ENCODE assay signal across 10 mouse cellular contexts in genomic region chr11:94470391-94470790, GRCm38 (mm10). TPM values are rescaled to one million over a fixed set of nuclear protein-coding genes. Genes with fewer than 3 reads are reported as not detected.
DNase-seq lines count a peak whose midpoint lies in the region; ATAC-seq and TF ChIP-seq lines count a peak whose summit lies in the region.
"Had no signal": no experiment of that assay in that cellular context is flagged by ENCODE, and none has a peak within 500 bp of the region (broad histone marks: within the 10 kb centered on the region; RNA-seq: fewer than 3 reads in every experiment).

No protein-coding gene starts in this region.

- H3K4me1 ChIP-seq in embryonic facial prominence, embryonic 10.5 days, result peaks cover 98% of the 10 kb centered on the region
- peaks cover 93% of the 10 kb centered on the region for H3K4me1 ChIP-seq in hindbrain, embryonic 13.5 days (replicated peaks)
- peaks cover 71% of the 10 kb centered on the region for H3K4me1 ChIP-seq in midbrain, embryonic 15.5 days

- H3K4me2 ChIP-seq in hindbrain, embryonic 13.5 days, result peak overlapping the region; percentile 94
- peak overlapping the region; percentile 85 for H3K4me2 ChIP-seq in midbrain, embryonic 15.5 days

- WGBS in embryonic facial prominence, embryonic 10.5 days, result 21% methylated on average over 7 of the region's 7 CpGs
- 20% methylated on average over 7 of the region's 7 CpGs for WGBS in hindbrain, embryonic 13.5 days
- 23% methylated on average over 7 of the region's 7 CpGs for WGBS in midbrain, embryonic 15.5 days

- peaks cover 55% of the 10 kb centered on the region for H3K27me3 ChIP-seq in embryonic facial prominence, embryonic 10.5 days (replicated peaks; ENCODE audit: low read depth, poor library complexity, severe bottlenecking)
- H3K27me3 ChIP-seq in hindbrain, embryonic 13.5 days, result peaks cover 7% of the 10 kb centered on the region; the same call in 1 of the 2 replicates
- 0 out of 2 replicates have a peak, but pooled peaks cover 6% of the 10 kb centered on the region for H3K27me3 ChIP-seq in midbrain, embryonic 15.5 days (replicated peaks)
- H3K27me3 ChIP-seq: Patski had no signal

- peak overlapping the region; percentile 98; the same call in 1 of the 2 replicates for H3K9ac ChIP-seq in hindbrain, embryonic 13.5 days
- no peak overlapping the region for H3K9ac ChIP-seq in midbrain, embryonic 15.5 days
- H3K9ac ChIP-seq: liver, embryonic 14.5 days had no signal

- peak; percentile 56 for DNase-seq in brain, embryonic 14.5 days (ENCODE audit: low read depth)
- peak; percentile 88 for DNase-seq in embryonic facial prominence, embryonic 10.5 days (ENCODE audit: low spot score)
- no peak for DNase-seq in frontal cortex, postnatal 14 days (ENCODE audit: low spot score in 2 of 2)
- DNase-seq in urinary bladder, postnatal 10 days (ENCODE audit: low spot score), result no peak
- no peak for DNase-seq in cerebellum, postnatal 25 days
- DNase-seq: kidney, adult 2 months had no signal

- TF ChIP-seq CTCF in brain, embryonic 14.5 days (IDR thresholded peaks at IDR 0.05; ENCODE audit: borderline replicate concordance, extremely low read depth, insufficient read depth, insufficient read length), result no peak

- H3K27ac ChIP-seq in embryonic facial prominence, embryonic 10.5 days (replicated peaks), result peak overlapping the region; percentile 91
- peak overlapping the region; percentile 97 for H3K27ac ChIP-seq in hindbrain, embryonic 13.5 days
- peak overlapping the region; percentile 95 for H3K27ac ChIP-seq in midbrain, embryonic 15.5 days
- H3K27ac ChIP-seq: liver, embryonic 14.5 days had no signal

- peak overlapping the region; percentile 82 for H3K4me3 ChIP-seq in embryonic facial prominence, embryonic 10.5 days
- peak overlapping the region; percentile 93; the same call in 1 of the 2 replicates for H3K4me3 ChIP-seq in hindbrain, embryonic 13.5 days
- peak overlapping the region; percentile 71 for H3K4me3 ChIP-seq in midbrain, embryonic 15.5 days

- no peak for TF ChIP-seq POLR2A in brain, embryonic 14.5 days (IDR thresholded peaks at IDR 0.05; ENCODE audit: borderline replicate concordance, extremely low read depth, insufficient read depth, insufficient read length, poor library complexity, severe bottlenecking)

- ATAC-seq in hindbrain, embryonic 13.5 days (ENCODE audit: low FRiP score), result no peak
- ATAC-seq in midbrain, embryonic 15.5 days (replicated peaks), result no peak
- ATAC-seq: Patski had no signal

- H3K36me3 ChIP-seq in embryonic facial prominence, embryonic 10.5 days (replicated peaks), result peaks cover 5% of the 10 kb centered on the region; the same call in 1 of the 2 replicates
- no peaks in the 10 kb centered on the region for H3K36me3 ChIP-seq in hindbrain, embryonic 13.5 days
- H3K36me3 ChIP-seq in midbrain, embryonic 15.5 days (replicated peaks), result no peaks in the 10 kb centered on the region

- H3K9me3 ChIP-seq in embryonic facial prominence, embryonic 10.5 days, result no peaks in the 10 kb centered on the region
- no peaks in the 10 kb centered on the region for H3K9me3 ChIP-seq in hindbrain, embryonic 13.5 days
- no peaks in the 10 kb centered on the region for H3K9me3 ChIP-seq in midbrain, embryonic 15.5 days

RNA-seq across cellular contexts. Expression of gene Cacna1g, which starts 3.6 kb away (rescaled TPM):
- polyA plus RNA-seq in brain, embryonic 14.5 days (2012; rRNA removed), result 208 and 232 TPM in 2 replicates
- 6.5 and 13.5 TPM in 2 replicates for polyA plus RNA-seq in embryonic facial prominence, embryonic 10.5 days (2016; fragmentation: Nextera tagmentation; extraction: Ambion mirVana)
- polyA plus RNA-seq in hindbrain, embryonic 13.5 days (2015; fragmentation: Nextera tagmentation; extraction: Ambion mirVana), result 13.6 and 14.2 TPM in 2 replicates
- 17.7 and 20.7 TPM in 2 replicates for polyA plus RNA-seq in midbrain, embryonic 15.5 days (2015; fragmentation: Nextera tagmentation; extraction: Ambion mirVana)

RNA-seq across cellular contexts. Expression of gene Spata20, which starts 15.6 kb away (rescaled TPM):
- polyA plus RNA-seq in brain, embryonic 14.5 days (2012; rRNA removed), result 0.45 and 0.66 TPM in 2 replicates
- not detected in 2 replicates for polyA plus RNA-seq in embryonic facial prominence, embryonic 10.5 days (2016; fragmentation: Nextera tagmentation; extraction: Ambion mirVana)
- 0.17 and 0.56 TPM in 2 replicates for polyA plus RNA-seq in hindbrain, embryonic 13.5 days (2015; fragmentation: Nextera tagmentation; extraction: Ambion mirVana)
- polyA plus RNA-seq in midbrain, embryonic 15.5 days (2015; fragmentation: Nextera tagmentation; extraction: Ambion mirVana), result 0.48 and 0.69 TPM in 2 replicates
- polyA plus RNA-seq: liver, embryonic 14.5 days had no signal

RNA-seq across cellular contexts. Expression of gene Epn3, which starts 29.4 kb away (rescaled TPM):
- 0.50 and 1.5 TPM in 2 replicates for polyA plus RNA-seq in brain, embryonic 14.5 days (2012; rRNA removed)
- polyA plus RNA-seq in embryonic facial prominence, embryonic 10.5 days (2016; fragmentation: Nextera tagmentation; extraction: Ambion mirVana), result 4.5 and 4.7 TPM in 2 replicates
- polyA plus RNA-seq in hindbrain, embryonic 13.5 days (2015; fragmentation: Nextera tagmentation; extraction: Ambion mirVana), result 0.44 and 0.90 TPM in 2 replicates
- polyA plus RNA-seq in midbrain, embryonic 15.5 days (2015; fragmentation: Nextera tagmentation; extraction: Ambion mirVana), result 0.72 and 1.2 TPM in 2 replicates

RNA-seq across cellular contexts. Expression of gene Mycbpap, which starts 51.2 kb away (rescaled TPM):
- 2.5 and 3.0 TPM in 2 replicates for polyA plus RNA-seq in brain, embryonic 14.5 days (2012; rRNA removed)
- polyA plus RNA-seq in embryonic facial prominence, embryonic 10.5 days (2016; fragmentation: Nextera tagmentation; extraction: Ambion mirVana), result 2.7 and 3.6 TPM in 2 replicates
- polyA plus RNA-seq in hindbrain, embryonic 13.5 days (2015; fragmentation: Nextera tagmentation; extraction: Ambion mirVana), result 3.2 and 3.8 TPM in 2 replicates
- 4.1 and 4.5 TPM in 2 replicates for polyA plus RNA-seq in midbrain, embryonic 15.5 days (2015; fragmentation: Nextera tagmentation; extraction: Ambion mirVana)

Comparison
In these comparisons a context has a peak if more than half of its experiments do, and no peak if none do; other contexts are left out.
1. DNase-seq: peak in brain, embryonic 14.5 days (single experiment) and embryonic facial prominence, embryonic 10.5 days (single experiment); none in frontal cortex, postnatal 14 days (0 of 2), urinary bladder, postnatal 10 days (single experiment) and cerebellum, postnatal 25 days (0 of 2).
2. Peak in every context shown above with its lines, with median percentiles within 50 percentile points of each other: H3K27ac ChIP-seq and H3K4me3 ChIP-seq.